Comparison of ENCODE assay signal across 8 mouse cellular contexts in genomic region chr9:55150279-55150726, GRCm38 (mm10). TPM values are rescaled to one million over a fixed set of nuclear protein-coding genes. Genes with fewer than 3 reads are reported as not detected.
DNase-seq lines count a peak whose midpoint lies in the region; ATAC-seq and TF ChIP-seq lines count a peak whose summit lies in the region.

No protein-coding gene starts in this region.

- peak overlapping the region; percentile 93 for H3K9ac ChIP-seq in kidney, postnatal 0 days (ENCODE audit: low read depth, low read length)
- H3K9ac ChIP-seq in intestine, postnatal 0 days (ENCODE audit: low read depth, low read length), result peak overlapping the region; percentile 83

- no peaks in the 10 kb centered on the region for H3K9me3 ChIP-seq in kidney, postnatal 0 days (replicated peaks; ENCODE audit: low read length)
- no peaks in the 10 kb centered on the region for H3K9me3 ChIP-seq in erythroblast, embryonic 14.5 days (ENCODE audit: control insufficient read depth, low read length)
- H3K9me3 ChIP-seq in intestine, postnatal 0 days (ENCODE audit: control insufficient read depth), result no peaks in the 10 kb centered on the region
- no peaks in the 10 kb centered on the region for H3K9me3 ChIP-seq in midbrain, embryonic 10.5 days (replicated peaks)

- 0 out of 2 replicates have a peak overlapping the region, but pooled peaks have one; percentile 88 for H3K27ac ChIP-seq in kidney, postnatal 0 days
- H3K27ac ChIP-seq in bone marrow, adult 2 months (ENCODE audit: control insufficient read depth, insufficient read depth, low read depth, low read length, poor library complexity), result no peak overlapping the region
- H3K27ac ChIP-seq in intestine, postnatal 0 days (ENCODE audit: low read depth, low read length), result peak overlapping the region; percentile 68; the same call in 1 of the 2 replicates
- H3K27ac ChIP-seq in midbrain, embryonic 10.5 days (replicated peaks), result peak overlapping the region; percentile 96

- peak overlapping the region; percentile 89 for H3K4me3 ChIP-seq in kidney, postnatal 0 days (replicated peaks; ENCODE audit: low read depth, low read length)
- peak overlapping the region; percentile 68 for H3K4me3 ChIP-seq in bone marrow, adult 2 months (replicated peaks; ENCODE audit: control insufficient read depth, low read depth, low read length)
- H3K4me3 ChIP-seq in erythroblast, embryonic 14.5 days (replicated peaks), result peak overlapping the region; percentile 76
- H3K4me3 ChIP-seq in intestine, postnatal 0 days (ENCODE audit: low read depth, low read length), result peak overlapping the region; percentile 68
- H3K4me3 ChIP-seq in midbrain, embryonic 10.5 days, result peak overlapping the region; percentile 86

- 0 out of 2 replicates have a peak, but pooled peaks cover 3% of the 10 kb centered on the region for H3K4me1 ChIP-seq in kidney, postnatal 0 days (replicated peaks; ENCODE audit: insufficient read depth, low read length)
- no peaks in the 10 kb centered on the region; the same call in 1 of the 2 replicates for H3K4me1 ChIP-seq in bone marrow, adult 2 months (ENCODE audit: control insufficient read depth, insufficient read depth, low read length)
- peaks cover 42% of the 10 kb centered on the region for H3K4me1 ChIP-seq in erythroblast, embryonic 14.5 days (ENCODE audit: control insufficient read depth)
- peaks cover 3% of the 10 kb centered on the region; the same call in 1 of the 2 replicates for H3K4me1 ChIP-seq in intestine, postnatal 0 days (replicated peaks; ENCODE audit: control insufficient read depth, insufficient read depth, low read length)
- peaks cover 36% of the 10 kb centered on the region for H3K4me1 ChIP-seq in midbrain, embryonic 10.5 days

- TF ChIP-seq POLR2A in bone marrow, adult 2 months (IDR thresholded peaks at IDR 0.05; ENCODE audit: borderline replicate concordance, control insufficient read depth, low read depth, low read length), result no peak

- no peak for ATAC-seq in kidney, postnatal 0 days (replicated peaks; ENCODE audit: low FRiP score, low read depth)
- peak; percentile 26; the same call in 1 of the 2 replicates for ATAC-seq in intestine, postnatal 0 days

- H3K27me3 ChIP-seq in kidney, postnatal 0 days (ENCODE audit: insufficient read depth, low read length), result no peaks in the 10 kb centered on the region
- H3K27me3 ChIP-seq in erythroblast, embryonic 14.5 days (ENCODE audit: control insufficient read depth), result no peaks in the 10 kb centered on the region
- H3K27me3 ChIP-seq in intestine, postnatal 0 days (replicated peaks; ENCODE audit: control insufficient read depth, insufficient read depth, low read length), result no peaks in the 10 kb centered on the region
- H3K27me3 ChIP-seq in midbrain, embryonic 10.5 days (ENCODE audit: low read depth, poor library complexity, severe bottlenecking), result peaks cover 13% of the 10 kb centered on the region; the same call in 1 of the 2 replicates

- no peak for TF ChIP-seq CTCF in kidney, postnatal 0 days (IDR thresholded peaks at IDR 0.05; ENCODE audit: low read depth)
- no peak for TF ChIP-seq CTCF in bone marrow, adult 2 months (IDR thresholded peaks at IDR 0.05; ENCODE audit: control insufficient read depth, insufficient read depth, low read length)
- no peak for TF ChIP-seq CTCF in intestine, postnatal 0 days (IDR thresholded peaks at IDR 0.05; ENCODE audit: low read depth)

- peak overlapping the region; percentile 91 for H3K4me2 ChIP-seq in kidney, postnatal 0 days (ENCODE audit: low read length)
- peak overlapping the region; percentile 94 for H3K4me2 ChIP-seq in intestine, postnatal 0 days (replicated peaks; ENCODE audit: low read depth)

- 3% methylated on average over 13 of the region's 13 CpGs for WGBS in kidney, postnatal 0 days
- 1% methylated on average over 13 of the region's 13 CpGs for WGBS in bone marrow, adult 2 months
- WGBS in intestine, postnatal 0 days, result 3% methylated on average over 13 of the region's 13 CpGs
- 2% methylated on average over 13 of the region's 13 CpGs for WGBS in midbrain, embryonic 10.5 days

- peak; percentile 15 for DNase-seq in kidney, postnatal 0 days (ENCODE audit: low spot score)
- no peak for DNase-seq in kidney, adult 18-20 months
- DNase-seq in midbrain, embryonic 10.5 days (ENCODE audit: low spot score), result no peak
- DNase-seq in ovary, adult 18-20 months (ENCODE audit: low spot score), result no peak
- no peak for DNase-seq in gastrocnemius, postnatal 25 days

- H3K36me3 ChIP-seq in kidney, postnatal 0 days (ENCODE audit: insufficient read depth, low read length), result no peaks in the 10 kb centered on the region
- H3K36me3 ChIP-seq in erythroblast, embryonic 14.5 days (ENCODE audit: control insufficient read depth), result peaks cover 12% of the 10 kb centered on the region
- H3K36me3 ChIP-seq in intestine, postnatal 0 days (ENCODE audit: control insufficient read depth, insufficient read depth), result no peaks in the 10 kb centered on the region
- peaks cover 11% of the 10 kb centered on the region; the same call in 1 of the 2 replicates for H3K36me3 ChIP-seq in midbrain, embryonic 10.5 days

RNA-seq across cellular contexts. Expression of gene Ube2q2, which starts 1.6 kb away (rescaled TPM):
- polyA plus RNA-seq in kidney, postnatal 0 days (2015; fragmentation: Nextera tagmentation; extraction: Ambion mirVana), result 29.7 and 30.5 TPM in 2 replicates
- polyA plus RNA-seq in bone marrow, adult 2 months (2011; ENCODE audit: insufficient read depth, insufficient read length, low replicate concordance, missing spikeins), result 9.0 and 13.1 TPM in 2 replicates
- polyA plus RNA-seq in erythroblast, embryonic 14.5 days (2012), result 0.69 and 1.1 TPM in 2 replicates
- polyA plus RNA-seq in intestine, postnatal 0 days (2015; fragmentation: Nextera tagmentation; extraction: Ambion mirVana), result 17.0 TPM in 2 replicates
- 37.7 and 38.0 TPM in 2 replicates for polyA plus RNA-seq in midbrain, embryonic 10.5 days (2016; fragmentation: Nextera tagmentation; extraction: Ambion mirVana)
- 10 to 100 TPM; 27.2 to 31.4 TPM for total RNA-seq in gastrocnemius, postnatal 25 days (2021)

RNA-seq across cellular contexts. Expression of gene Fbxo22, which starts 58.4 kb away (rescaled TPM):
- polyA plus RNA-seq in kidney, postnatal 0 days (2015; fragmentation: Nextera tagmentation; extraction: Ambion mirVana), result 42.6 and 53.5 TPM in 2 replicates
- polyA plus RNA-seq in bone marrow, adult 2 months (2011; ENCODE audit: insufficient read depth, insufficient read length, low replicate concordance, missing spikeins), result 12.6 and 19.8 TPM in 2 replicates
- 0.19 and 0.52 TPM in 2 replicates for polyA plus RNA-seq in erythroblast, embryonic 14.5 days (2012)
- polyA plus RNA-seq in intestine, postnatal 0 days (2015; fragmentation: Nextera tagmentation; extraction: Ambion mirVana), result 36.5 and 38.1 TPM in 2 replicates
- 84.1 and 86.9 TPM in 2 replicates for polyA plus RNA-seq in midbrain, embryonic 10.5 days (2016; fragmentation: Nextera tagmentation; extraction: Ambion mirVana)
- 10 to 100 TPM; 18.2 to 18.6 TPM for total RNA-seq in gastrocnemius, postnatal 25 days (2021)
